Mouse (Mus musculus) adipose tissue, adult 10 weeks (tissue): ENCODE measurements around the gene Ugt2b5. TPM values are rescaled to one million over a fixed set of nuclear protein-coding genes. Genes with fewer than 3 reads are reported as not detected.

Source experiments
- polyA plus RNA-seq: library from polyadenylated mRNA; stranded (reverse); fragments of 350-450 nt; fragmentation: Illumina TruSeq; extraction: RNeasy Lipid Tissue Mini Kit (QIAGEN cat#74804); gene quantifications from one replicate; pipeline ENCODE4 v1.2.3, GENCODE M21; 2014; ENCODE audit warnings: low read depth, low replicate concordance

Gene Ugt2b5
- not detected for polyA plus RNA-seq

GRCm38 (mm10) chr5:87140196-87140595 lies at the start of gene Ugt2b5:
Gene Ugt2b5, minus strand, starts transcription at chr5:87140318.

GRCm38 (mm10) chr5:87092346-87093027 lies 47.6 kb downstream of the Ugt2b5 start, which contains the start of gene Ugt2b36:
Gene Ugt2b36, minus strand, starts transcription at chr5:87092555.

Other genes with a start within 250 kb of the Ugt2b5 start
- gene Ugt2b34, start 233.4 kb downstream of the Ugt2b5 start, polyA plus RNA-seq: not detected
- gene Ugt2b1, start 213.8 kb downstream of the Ugt2b5 start, polyA plus RNA-seq: not detected
- not detected for gene Ugt2b35, start 139.5 kb downstream of the Ugt2b5 start, polyA plus RNA-seq
- not detected for gene Ugt2b36, start 47.8 kb downstream of the Ugt2b5 start, polyA plus RNA-seq
- not detected for gene Ugt2b37, start 114.5 kb upstream of the Ugt2b5 start, polyA plus RNA-seq
- gene Ugt2a3, start 196.9 kb upstream of the Ugt2b5 start, polyA plus RNA-seq: not detected